Comparison of ENCODE assay signal across 22 mouse cellular contexts in the genomic region with DNA sequence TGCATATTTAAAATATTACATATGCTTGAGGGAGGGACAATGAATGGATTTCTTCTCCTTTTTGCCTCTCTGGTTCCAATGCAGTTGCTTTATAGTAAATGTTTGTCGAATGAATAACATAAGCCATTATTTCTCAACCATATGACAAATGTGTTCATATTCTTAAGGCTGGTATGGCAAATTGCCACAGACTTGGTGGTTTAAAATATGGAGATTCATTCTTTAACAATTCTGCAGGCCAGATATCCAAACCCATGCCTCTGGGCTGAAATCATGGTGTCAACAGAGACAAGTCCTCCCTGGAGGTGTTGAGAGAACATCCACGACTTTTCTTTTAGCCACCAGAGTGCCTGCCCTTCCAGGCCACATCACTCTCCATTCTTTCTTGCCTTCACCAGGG.
"Had no signal": no experiment of that assay in that cellular context is flagged by ENCODE, and none has a peak within 500 bp of the region (broad histone marks: within the 10 kb centered on the region; RNA-seq: fewer than 3 reads in every experiment).

No protein-coding gene starts in this region.

- H3K27ac ChIP-seq: lung, embryonic 15.5 days; macrophage; midbrain, embryonic 13.5 days; midbrain, embryonic 15.5 days; neural tube, embryonic 13.5 days; neural tube, embryonic 15.5 days had no signal

- H3K36me3 ChIP-seq: lung, embryonic 15.5 days; midbrain, embryonic 13.5 days; midbrain, embryonic 15.5 days; neural tube, embryonic 13.5 days; neural tube, embryonic 15.5 days had no signal

- H3K4me3 ChIP-seq: lung, embryonic 15.5 days; megakaryocyte, embryonic 14.5 days; midbrain, embryonic 13.5 days; midbrain, embryonic 15.5 days; myocyte; neural tube, embryonic 13.5 days; neural tube, embryonic 15.5 days had no signal

- H3K9me3 ChIP-seq: lung, embryonic 15.5 days; midbrain, embryonic 15.5 days; neural tube, embryonic 13.5 days; neural tube, embryonic 15.5 days had no signal

- ATAC-seq: liver, postnatal 0 days; lung, postnatal 0 days; midbrain, embryonic 13.5 days; midbrain, embryonic 15.5 days had no signal

- DNase-seq: liver, postnatal 0 days; lung, adult 2 months; lung, postnatal 14 days; lung, postnatal 36 days; retina, postnatal 1 day; right cerebral cortex, adult 18-20 months; right cerebral cortex, postnatal 25 days; right cerebral cortex, postnatal 4 days; spleen, adult 18-20 months; thymus, adult 18-20 months; thymus, postnatal 14 days; thymus, postnatal 36 days had no signal

- H3K27me3 ChIP-seq: lung, embryonic 15.5 days; midbrain, embryonic 13.5 days; midbrain, embryonic 15.5 days; neural tube, embryonic 13.5 days; neural tube, embryonic 15.5 days had no signal

- H3K9ac ChIP-seq: liver, postnatal 0 days; lung, embryonic 15.5 days; midbrain, embryonic 13.5 days; midbrain, embryonic 15.5 days; neural tube, embryonic 13.5 days; neural tube, embryonic 15.5 days had no signal

- H3K4me1 ChIP-seq: lung, embryonic 15.5 days; megakaryocyte, embryonic 14.5 days; midbrain, embryonic 13.5 days; midbrain, embryonic 15.5 days had no signal

- H3K4me2 ChIP-seq: lung, embryonic 15.5 days; midbrain, embryonic 11.5 days; midbrain, embryonic 13.5 days; midbrain, embryonic 15.5 days; neural tube, embryonic 13.5 days; neural tube, embryonic 15.5 days had no signal
